Mouse (Mus musculus): Measurements from ENCODE around the gene Usp2. TPM values are rescaled to one million over a fixed set of nuclear protein-coding genes. Genes with fewer than 3 reads are reported as not detected.

The Usp2 gene
- polyA plus RNA-seq, 2 experiments, result 4.9 to 24.4 TPM

DNA sequence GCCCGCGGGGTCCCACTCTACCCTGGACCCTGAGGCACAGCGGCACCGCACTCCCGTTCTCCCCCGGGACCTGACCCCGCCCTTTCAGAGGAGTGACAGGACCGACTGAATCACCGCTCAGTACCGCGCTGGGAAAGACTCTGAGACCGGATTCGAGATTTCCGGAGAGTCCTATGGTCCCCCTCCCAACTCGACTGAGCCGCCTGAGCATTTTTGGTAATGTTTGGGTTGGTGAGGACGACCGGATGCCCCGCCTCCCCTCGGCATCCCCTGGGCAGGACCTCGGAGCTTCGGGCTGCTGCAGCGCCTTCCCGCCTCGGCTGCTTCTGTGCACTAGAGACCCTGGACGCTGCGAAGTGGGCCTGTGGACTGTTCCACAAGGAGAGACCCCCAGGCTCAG lies 63.2 kb downstream of the Usp2 start:
- WGBS, result 3% methylated on average over 27 of the region's 27 CpGs

DNA sequence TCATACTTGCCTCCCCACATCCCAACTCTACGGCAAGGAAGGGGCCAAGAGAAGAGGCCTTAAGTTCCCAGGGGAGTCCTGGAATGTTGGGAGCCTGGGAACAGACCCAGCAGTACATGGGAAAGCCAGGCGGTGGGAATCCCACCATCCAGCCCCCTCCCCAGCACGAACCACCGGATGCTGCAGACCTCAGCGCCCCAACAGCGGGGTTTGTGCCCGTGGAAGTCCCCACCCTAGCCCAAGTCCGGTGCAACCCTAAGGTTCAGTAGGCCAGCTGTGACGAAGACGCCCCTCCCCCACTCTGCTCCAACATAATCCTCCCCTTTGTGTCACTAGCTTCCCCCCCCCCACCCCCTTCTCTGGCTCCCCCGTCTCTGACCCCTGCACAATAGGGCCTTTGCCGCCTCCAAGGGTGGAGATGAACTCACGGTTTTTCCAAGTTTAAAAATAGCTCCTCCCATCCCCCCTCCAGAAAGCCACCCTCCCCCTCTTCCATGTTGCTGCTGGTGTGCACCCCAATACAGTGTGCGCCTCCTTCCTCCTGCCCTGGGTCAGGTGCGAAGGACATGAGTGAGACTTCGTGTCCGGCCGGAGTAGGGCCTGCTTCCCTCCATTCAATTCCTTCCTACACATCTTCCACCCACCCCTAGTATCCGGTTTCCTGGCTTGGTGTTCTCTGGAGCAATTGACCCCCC lies 63.9 kb downstream of the Usp2 start:
- 0 out of 2 replicates have a peak, but pooled peaks have one; percentile 1 for ATAC-seq (ENCODE audit: low FRiP score, low read depth)

More for the DNA sequence above, 63.2 kb downstream of the Usp2 start:
- Histone ChIP-seq H3K27ac (replicated peaks; ENCODE audit: low read depth, low read length) (peak overlapping the region; percentile 76), H3K27me3 (ENCODE audit: control insufficient read depth, insufficient read depth, low read length) (peaks cover 4% of the 10 kb centered on the region; the same call in 1 of the 2 replicates), H3K4me1 (ENCODE audit: control insufficient read depth, insufficient read depth, low read length) (peaks cover 33% of the 10 kb centered on the region), H3K36me3 (ENCODE audit: control insufficient read depth, insufficient read depth, low read length) (no peaks in the 10 kb centered on the region), H3K4me3 (replicated peaks; ENCODE audit: low read length) (peak overlapping the region; percentile 34), H3K4me2 (replicated peaks; ENCODE audit: low read depth, low read length, severe bottlenecking) (peak overlapping the region; percentile 85), H3K9me3 (ENCODE audit: control insufficient read depth, low read length) (no peaks in the 10 kb centered on the region), H3K9ac (ENCODE audit: low read depth, low read length, severe bottlenecking) (peak overlapping the region; percentile 47)
- no peak for TF ChIP-seq POLR2A (IDR thresholded peaks at IDR 0.05; ENCODE audit: borderline replicate concordance, extremely low read depth, insufficient read depth, insufficient read length)
- ATAC-seq (ENCODE audit: low FRiP score, low read depth) (peak; percentile 7; the same call in 1 of the 2 replicates), DNase-seq (ENCODE audit: low spot score) (peak; percentile 77)

DNA sequence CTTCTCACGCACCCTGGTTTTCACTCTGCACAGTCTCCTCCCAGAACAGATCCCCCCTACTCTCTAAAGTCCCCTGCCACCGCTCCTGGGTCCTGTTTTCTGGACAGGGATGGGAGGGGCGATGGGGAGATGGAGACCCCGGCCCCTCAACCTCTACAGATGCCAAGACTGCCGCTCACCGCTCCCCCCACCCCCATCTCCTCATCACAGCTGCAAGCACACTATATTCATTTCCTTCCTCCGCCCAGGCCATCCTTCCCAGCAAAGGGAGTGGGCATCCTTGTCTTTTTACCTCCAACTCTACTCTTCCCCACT lies 64.4 kb downstream of the Usp2 start:
- Histone ChIP-seq H3K36me3 (ENCODE audit: control insufficient read depth, insufficient read depth, low read length) (no peaks in the 10 kb centered on the region), H3K4me2 (replicated peaks; ENCODE audit: low read depth, low read length, severe bottlenecking) (peak overlapping the region; percentile 19), H3K27ac (replicated peaks; ENCODE audit: low read depth, low read length) (peak overlapping the region; percentile 43; the same call in 1 of the 2 replicates), H3K9ac (ENCODE audit: low read depth, low read length, severe bottlenecking) (no peak overlapping the region), H3K4me1 (ENCODE audit: control insufficient read depth, insufficient read depth, low read length) (peaks cover 44% of the 10 kb centered on the region), H3K4me3 (replicated peaks; ENCODE audit: low read length) (no peak overlapping the region), H3K27me3 (ENCODE audit: control insufficient read depth, insufficient read depth, low read length) (peaks cover 4% of the 10 kb centered on the region; the same call in 1 of the 2 replicates), H3K9me3 (ENCODE audit: control insufficient read depth, low read length) (no peaks in the 10 kb centered on the region)
- DNase-seq (ENCODE audit: low spot score) (no peak), ATAC-seq (ENCODE audit: low FRiP score, low read depth) (no peak)
- TF ChIP-seq POLR2A (IDR thresholded peaks at IDR 0.05; ENCODE audit: borderline replicate concordance, extremely low read depth, insufficient read depth, insufficient read length), result no peak
- 45% methylated on average over 7 of the region's 7 CpGs for WGBS

More for the DNA sequence above, 63.9 kb downstream of the Usp2 start:
- Histone ChIP-seq H3K9ac (ENCODE audit: low read depth, low read length, severe bottlenecking) (peak overlapping the region; percentile 47), H3K4me1 (ENCODE audit: control insufficient read depth, insufficient read depth, low read length) (peaks cover 40% of the 10 kb centered on the region), H3K27me3 (ENCODE audit: control insufficient read depth, insufficient read depth, low read length) (peaks cover 4% of the 10 kb centered on the region; the same call in 1 of the 2 replicates), H3K27ac (replicated peaks; ENCODE audit: low read depth, low read length) (peak overlapping the region; percentile 76; the same call in 1 of the 2 replicates), H3K4me2 (replicated peaks; ENCODE audit: low read depth, low read length, severe bottlenecking) (peak overlapping the region; percentile 85), H3K36me3 (ENCODE audit: control insufficient read depth, insufficient read depth, low read length) (no peaks in the 10 kb centered on the region), H3K9me3 (ENCODE audit: control insufficient read depth, low read length) (no peaks in the 10 kb centered on the region), H3K4me3 (replicated peaks; ENCODE audit: low read length) (peak overlapping the region; percentile 34; the same call in 1 of the 2 replicates)
- TF ChIP-seq POLR2A (IDR thresholded peaks at IDR 0.05; ENCODE audit: borderline replicate concordance, extremely low read depth, insufficient read depth, insufficient read length), result no peak
- 26% methylated on average over 18 of the region's 19 CpGs for WGBS
- DNase-seq (ENCODE audit: low spot score), result peak; percentile 66

DNA sequence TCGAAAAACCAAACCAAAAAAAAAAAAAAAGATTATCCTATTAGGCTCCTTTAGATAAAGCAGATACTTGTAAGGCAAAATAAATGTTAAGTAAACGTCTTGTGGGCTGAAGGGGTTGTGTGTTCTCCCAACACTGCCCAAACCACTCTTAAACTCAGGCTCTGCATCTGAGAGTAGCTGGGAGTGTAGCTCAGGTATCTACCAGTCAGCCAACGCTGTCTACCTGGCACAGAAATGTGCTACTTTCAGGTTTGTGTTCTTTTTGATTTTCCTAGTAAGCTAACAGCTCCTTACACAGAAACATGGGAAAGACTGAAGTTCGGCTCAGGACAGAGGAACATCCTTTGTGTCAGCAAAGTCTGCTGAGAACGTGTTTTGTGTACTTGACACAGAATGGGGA lies 65.4 kb downstream of the Usp2 start:
- Histone ChIP-seq H3K4me1 (ENCODE audit: control insufficient read depth, insufficient read depth, low read length) (peaks cover 42% of the 10 kb centered on the region), H3K4me2 (replicated peaks; ENCODE audit: low read depth, low read length, severe bottlenecking) (no peak overlapping the region), H3K9ac (ENCODE audit: low read depth, low read length, severe bottlenecking) (no peak overlapping the region), H3K27ac (replicated peaks; ENCODE audit: low read depth, low read length) (no peak overlapping the region), H3K27me3 (ENCODE audit: control insufficient read depth, insufficient read depth, low read length) (peaks cover 4% of the 10 kb centered on the region; the same call in 1 of the 2 replicates), H3K36me3 (ENCODE audit: control insufficient read depth, insufficient read depth, low read length) (peaks cover 9% of the 10 kb centered on the region), H3K4me3 (replicated peaks; ENCODE audit: low read length) (no peak overlapping the region), H3K9me3 (ENCODE audit: control insufficient read depth, low read length) (no peaks in the 10 kb centered on the region)
- no peak for TF ChIP-seq POLR2A (IDR thresholded peaks at IDR 0.05; ENCODE audit: borderline replicate concordance, extremely low read depth, insufficient read depth, insufficient read length)
- DNase-seq (ENCODE audit: low spot score), result no peak
- 70% methylated on average over 5 of the region's 5 CpGs for WGBS
- ATAC-seq (ENCODE audit: low FRiP score, low read depth), result no peak

DNA sequence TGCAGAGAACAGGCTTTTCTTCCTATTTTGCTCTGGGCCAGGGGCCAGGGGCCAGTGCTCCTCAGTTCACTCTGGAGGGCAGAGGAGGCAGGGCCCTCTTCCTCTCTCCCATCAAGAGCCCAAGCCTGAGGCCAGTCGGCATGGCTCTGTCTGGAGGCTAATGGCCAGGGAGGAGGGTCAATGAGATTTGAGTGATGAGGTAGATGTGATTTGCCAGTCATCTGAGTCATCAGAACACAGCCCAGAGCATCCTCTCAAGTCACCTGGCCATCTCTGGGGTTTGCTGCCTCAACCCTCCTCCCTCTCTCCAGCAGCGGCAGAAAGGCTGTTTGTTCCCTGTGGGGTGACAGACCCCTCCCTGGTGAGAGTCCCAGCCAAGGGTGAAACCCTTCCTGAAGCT lies 66.5 kb downstream of the Usp2 start:
- WGBS, result 0% methylated on average over 2 of the region's 2 CpGs
- no peak for TF ChIP-seq POLR2A (IDR thresholded peaks at IDR 0.05; ENCODE audit: borderline replicate concordance, extremely low read depth, insufficient read depth, insufficient read length)

More for the DNA sequence above, 66.5 kb downstream of the Usp2 start:
- ATAC-seq (ENCODE audit: low FRiP score, low read depth) (no peak), DNase-seq (ENCODE audit: low spot score) (no peak)
- Histone ChIP-seq H3K36me3 (ENCODE audit: control insufficient read depth, insufficient read depth, low read length) (peaks cover 18% of the 10 kb centered on the region), H3K4me2 (replicated peaks; ENCODE audit: low read depth, low read length, severe bottlenecking) (peak overlapping the region; percentile 89; the same call in 1 of the 2 replicates), H3K4me1 (ENCODE audit: control insufficient read depth, insufficient read depth, low read length) (peaks cover 42% of the 10 kb centered on the region), H3K9ac (ENCODE audit: low read depth, low read length, severe bottlenecking) (peak overlapping the region; percentile 66; the same call in 1 of the 2 replicates), H3K9me3 (ENCODE audit: control insufficient read depth, low read length) (no peaks in the 10 kb centered on the region), H3K27ac (replicated peaks; ENCODE audit: low read depth, low read length) (no peak overlapping the region), H3K4me3 (replicated peaks; ENCODE audit: low read length) (peak overlapping the region; percentile 67), H3K27me3 (ENCODE audit: control insufficient read depth, insufficient read depth, low read length) (peaks cover 4% of the 10 kb centered on the region; the same call in 1 of the 2 replicates)
